Mouse (Mus musculus) forebrain, embryonic 14.5 days (tissue): ENCODE data around the gene Trappc6a. TPM values are rescaled to one million over a fixed set of nuclear protein-coding genes. Genes with fewer than 3 reads are reported as not detected.
A peak's percentile ranks its signal among the peaks of the same experiment; 100 is the strongest.

Experiments
- ATAC-seq: fragments of 200-750 bp; cut with Nextera tagmentation; 2 replicates; pipeline ENCODE4 v1.8.0; 2017; ENCODE audit warnings: mild to moderate bottlenecking, moderate library complexity
- DNase-seq: peaks from one replicate; pipeline ENCODE4 v3.0.0-alpha.2; 2015; ENCODE audit warnings: low spot score
- H3K27ac ChIP-seq: fragments of 300-500 bp; sonication (generic); 2 replicates; pipeline ENCODE4 v1.5.1; 2014; ENCODE audit warnings: low read depth, mild to moderate bottlenecking, control low read depth, low read length, moderate library complexity
- H3K27me3 ChIP-seq: fragments of 300-500 bp; sonication (generic); replicated peaks from 2 replicates; pipeline ENCODE4 v1.6.1; 2014; ENCODE audit warnings: low read length, control low read depth, mixed read lengths; ENCODE audit not compliant: control insufficient read depth, insufficient read depth
- H3K36me3 ChIP-seq: fragments of 300-500 bp; sonication (generic); 2 replicates; pipeline ENCODE4 v1.6.1; 2014; ENCODE audit warnings: low read length, control low read depth; ENCODE audit not compliant: control insufficient read depth, insufficient read depth
- H3K4me1 ChIP-seq: fragments of 300-500 bp; sonication (generic); 2 replicates; pipeline ENCODE4 v1.6.1; 2014; ENCODE audit warnings: antibody characterized with exemption, low read length, control low read depth; ENCODE audit not compliant: control insufficient read depth, insufficient read depth
- H3K4me2 ChIP-seq: fragments of 300-500 bp; sonication (generic); 2 replicates; pipeline ENCODE4 v1.6.1; 2014; ENCODE audit warnings: mild to moderate bottlenecking, control low read depth, low read length
- H3K4me3 ChIP-seq: fragments of 300-500 bp; sonication (generic); 2 replicates; pipeline ENCODE4 v1.5.1; 2014; ENCODE audit warnings: low read depth, low read length, control low read depth
- H3K9ac ChIP-seq: fragments of 300-500 bp; sonication (generic); 2 replicates; pipeline ENCODE4 v1.6.1; 2014; ENCODE audit warnings: mild to moderate bottlenecking, low read length, control low read depth, moderate library complexity
- H3K9me3 ChIP-seq: fragments of 300-500 bp; sonication (generic); replicated peaks from 2 replicates; pipeline ENCODE4 v1.6.1; 2016; ENCODE audit warnings: low read length, control low read depth, mixed read lengths; ENCODE audit not compliant: control insufficient read depth
- WGBS: fragments of 180-500 bp; shearing (Covaris S2); extraction: QIAGEN DNeasy Blood & Tissue Kit; methylation state at CpG from one replicate; pipeline ENCODE4 v1.1.7; 2014; 5-methylcytosine and 5-hydroxymethylcytosine counted together
- polyA plus RNA-seq: library from polyadenylated mRNA; unstranded; fragments of >200 nt; fragmentation: Nextera tagmentation; extraction: Ambion mirVana; gene quantifications from 2 replicates; pipeline ENCODE4 v1.2.1, GENCODE M21; 2014

Trappc6a gene
- polyA plus RNA-seq, 1 experiment from 2014 or later: 42.5 TPM

GRCm38 (mm10) chr7:19549394-19549793 is 41.2 kb downstream of the Trappc6a start:
- Histone ChIP-seq H3K4me3 (no peak overlapping the region), H3K9me3 (no peaks in the 10 kb centered on the region), H3K9ac (no peak overlapping the region), H3K27me3 (no peaks in the 10 kb centered on the region), H3K27ac (no peak overlapping the region), H3K4me1 (no peaks in the 10 kb centered on the region), H3K36me3 (peaks cover 11% of the 10 kb centered on the region; the same call in 1 of the 2 replicates), H3K4me2 (no peak overlapping the region)
- ATAC-seq (no peak), DNase-seq (no peak)
- 93% methylated on average over 10 of the region's 10 CpGs for WGBS

DNA sequence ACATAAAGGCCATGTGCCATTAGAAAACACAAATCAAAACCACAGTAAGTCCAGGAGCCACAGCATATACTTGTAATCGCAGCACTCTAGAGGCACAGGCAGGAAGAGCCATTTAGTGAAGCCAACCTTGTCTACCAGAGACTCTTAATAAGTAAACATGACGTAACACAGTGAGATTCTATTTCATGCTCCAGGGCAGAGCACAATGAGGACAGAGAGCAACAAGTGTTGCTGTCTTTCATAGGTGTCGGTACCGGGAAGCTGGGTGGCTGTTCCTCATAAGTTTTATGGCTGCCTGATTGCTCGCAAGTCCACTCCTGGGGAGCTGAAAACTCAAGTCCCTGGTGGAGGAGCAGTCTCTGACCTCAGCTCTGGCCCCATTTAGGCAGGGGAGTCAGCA is 43.4 kb downstream of the Trappc6a start:
- Histone ChIP-seq H3K9ac (no peak overlapping the region), H3K4me1 (no peaks in the 10 kb centered on the region), H3K27me3 (no peaks in the 10 kb centered on the region), H3K27ac (no peak overlapping the region), H3K4me3 (no peak overlapping the region), H3K36me3 (peaks cover 19% of the 10 kb centered on the region), H3K4me2 (no peak overlapping the region), H3K9me3 (no peaks in the 10 kb centered on the region)
- 92% methylated on average over 5 of the region's 5 CpGs for WGBS
- DNase-seq (no peak), ATAC-seq (no peak)

GRCm38 (mm10) chr7:19552443-19552842 is 44.2 kb downstream of the Trappc6a start:
- Histone ChIP-seq H3K4me3 (no peak overlapping the region), H3K27me3 (no peaks in the 10 kb centered on the region), H3K4me1 (no peaks in the 10 kb centered on the region), H3K27ac (no peak overlapping the region), H3K4me2 (no peak overlapping the region), H3K9me3 (no peaks in the 10 kb centered on the region), H3K36me3 (peaks cover 23% of the 10 kb centered on the region), H3K9ac (no peak overlapping the region)
- 92% methylated on average over 2 of the region's 2 CpGs for WGBS
- ATAC-seq (no peak), DNase-seq (no peak)

DNA sequence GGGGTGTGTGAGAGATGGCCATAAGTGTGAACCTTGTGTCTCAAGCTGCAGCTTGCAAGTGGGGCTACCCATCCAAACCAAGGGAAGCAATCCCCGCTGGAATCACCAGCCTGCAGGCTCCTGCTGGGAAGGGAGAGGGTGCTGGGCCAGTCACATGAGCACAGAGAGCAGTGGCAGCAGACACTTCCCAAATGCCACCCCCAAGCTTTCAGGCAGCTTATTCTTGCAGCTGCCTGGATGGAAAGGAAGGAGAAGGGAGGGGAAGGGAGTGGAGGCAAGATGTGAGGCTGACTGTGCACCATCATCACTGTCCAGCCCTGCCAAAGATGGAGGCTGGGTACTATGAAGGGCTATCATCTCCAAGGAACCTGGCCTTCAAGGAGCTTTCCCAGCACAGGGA is 46.0 kb downstream of the Trappc6a start:
- no peak for ATAC-seq
- H3K4me2 ChIP-seq: no peak overlapping the region
- no peaks in the 10 kb centered on the region for H3K27me3 ChIP-seq
- H3K4me3 ChIP-seq: no peak overlapping the region
- peaks cover 27% of the 10 kb centered on the region for H3K36me3 ChIP-seq
- no peak overlapping the region for H3K27ac ChIP-seq
- no peak overlapping the region; the same call in 1 of the 2 replicates for H3K9ac ChIP-seq
- no peaks in the 10 kb centered on the region for H3K9me3 ChIP-seq
- WGBS: 81% methylated on average over 1 of the region's 1 CpGs
- DNase-seq: no peak
- peaks cover 2% of the 10 kb centered on the region; the same call in 1 of the 2 replicates for H3K4me1 ChIP-seq

DNA sequence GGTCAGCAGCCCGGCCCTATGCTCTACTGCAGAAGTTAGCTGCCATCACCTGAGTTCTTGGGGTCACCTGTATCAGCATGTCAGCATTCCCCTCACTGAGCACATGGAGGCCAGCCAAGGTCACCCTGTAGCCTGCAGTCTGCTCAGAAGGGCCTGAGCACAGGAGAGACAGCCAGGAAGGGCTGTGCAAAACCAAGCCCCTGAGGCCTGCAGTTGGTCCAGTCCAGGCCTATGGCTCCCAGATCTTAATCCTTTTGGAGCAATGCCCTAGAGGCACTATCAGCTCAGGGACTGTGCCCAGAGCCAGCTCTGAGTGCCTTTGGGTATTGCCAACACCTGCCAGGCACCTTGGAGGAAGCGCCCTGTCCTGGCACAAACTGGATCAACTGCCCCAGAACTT is 48.9 kb downstream of the Trappc6a start:
- DNase-seq (no peak), ATAC-seq (no peak)
- Histone ChIP-seq H3K27ac (no peak overlapping the region), H3K9me3 (no peaks in the 10 kb centered on the region), H3K36me3 (peaks cover 27% of the 10 kb centered on the region), H3K9ac (no peak overlapping the region), H3K4me3 (no peak overlapping the region), H3K27me3 (no peaks in the 10 kb centered on the region), H3K4me2 (no peak overlapping the region), H3K4me1 (peaks cover 19% of the 10 kb centered on the region)
- 92% methylated on average over 2 of the region's 2 CpGs for WGBS

DNA sequence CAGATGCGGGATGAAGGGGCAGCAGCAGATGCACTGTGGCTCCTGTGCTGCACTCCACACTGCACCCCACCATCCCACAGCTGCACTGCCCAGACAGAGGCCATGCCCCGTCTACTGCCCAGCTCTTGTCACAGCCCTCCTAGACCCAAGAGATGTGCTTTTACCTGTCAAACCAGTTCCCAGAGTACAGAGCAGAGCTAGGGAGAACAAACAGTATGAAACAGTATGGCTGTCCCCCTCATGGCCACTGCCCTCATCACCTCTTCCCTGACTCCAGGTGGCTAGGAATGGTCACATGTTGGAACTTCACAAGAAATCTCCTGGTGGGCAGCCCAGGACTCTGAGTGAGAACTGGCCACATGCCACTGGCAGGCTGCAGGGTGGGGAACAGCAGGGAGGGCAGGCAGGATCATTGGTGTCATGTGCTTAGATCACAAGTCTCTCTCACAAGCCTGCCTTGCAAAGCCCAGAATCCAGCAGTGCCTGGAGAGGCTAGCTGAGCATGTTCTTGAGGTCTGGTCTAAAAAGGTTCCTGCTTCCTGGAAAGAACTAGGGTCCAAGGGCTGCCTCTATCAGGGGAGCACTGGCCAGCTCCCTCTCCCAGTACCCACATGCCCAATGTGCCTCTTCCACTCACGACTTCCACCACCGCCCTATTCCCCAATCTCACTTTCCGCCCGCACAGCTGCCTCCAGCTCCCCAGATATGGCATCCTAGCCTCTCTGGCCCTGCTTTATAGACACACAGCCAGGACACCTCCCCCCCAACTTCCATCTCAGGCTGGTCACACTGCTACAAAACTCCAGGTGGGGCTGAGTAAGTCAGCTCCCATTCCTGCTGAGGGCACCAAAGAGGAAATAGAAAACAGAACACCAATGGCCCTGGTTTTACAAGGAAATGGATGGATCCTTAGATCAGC is 50.0 kb downstream of the Trappc6a start:
- 92% methylated on average over 6 of the region's 6 CpGs for WGBS
- Histone ChIP-seq H3K27ac (no peak overlapping the region), H3K27me3 (no peaks in the 10 kb centered on the region), H3K9me3 (no peaks in the 10 kb centered on the region), H3K36me3 (peaks cover 25% of the 10 kb centered on the region), H3K4me3 (no peak overlapping the region), H3K4me2 (no peak overlapping the region), H3K4me1 (peaks cover 19% of the 10 kb centered on the region), H3K9ac (peak overlapping the region; percentile 10; the same call in 1 of the 2 replicates)
- DNase-seq (no peak), ATAC-seq (no peak)

- DNase-seq (no peak), ATAC-seq (no peak)
- Histone ChIP-seq H3K4me1 (peaks cover 19% of the 10 kb centered on the region), H3K36me3 (peaks cover 18% of the 10 kb centered on the region), H3K9me3 (no peaks in the 10 kb centered on the region), H3K27me3 (no peaks in the 10 kb centered on the region), H3K4me2 (peak overlapping the region; percentile 99), H3K4me3 (no peak overlapping the region), H3K9ac (0 out of 2 replicates have a peak overlapping the region, but pooled peaks have one; percentile 10), H3K27ac (no peak overlapping the region)
- 21% methylated on average over 2 of the region's 2 CpGs for WGBS
These were observed 50.8 kb downstream of the Trappc6a start for GRCm38 (mm10) chr7:19558965-19559364.

DNA sequence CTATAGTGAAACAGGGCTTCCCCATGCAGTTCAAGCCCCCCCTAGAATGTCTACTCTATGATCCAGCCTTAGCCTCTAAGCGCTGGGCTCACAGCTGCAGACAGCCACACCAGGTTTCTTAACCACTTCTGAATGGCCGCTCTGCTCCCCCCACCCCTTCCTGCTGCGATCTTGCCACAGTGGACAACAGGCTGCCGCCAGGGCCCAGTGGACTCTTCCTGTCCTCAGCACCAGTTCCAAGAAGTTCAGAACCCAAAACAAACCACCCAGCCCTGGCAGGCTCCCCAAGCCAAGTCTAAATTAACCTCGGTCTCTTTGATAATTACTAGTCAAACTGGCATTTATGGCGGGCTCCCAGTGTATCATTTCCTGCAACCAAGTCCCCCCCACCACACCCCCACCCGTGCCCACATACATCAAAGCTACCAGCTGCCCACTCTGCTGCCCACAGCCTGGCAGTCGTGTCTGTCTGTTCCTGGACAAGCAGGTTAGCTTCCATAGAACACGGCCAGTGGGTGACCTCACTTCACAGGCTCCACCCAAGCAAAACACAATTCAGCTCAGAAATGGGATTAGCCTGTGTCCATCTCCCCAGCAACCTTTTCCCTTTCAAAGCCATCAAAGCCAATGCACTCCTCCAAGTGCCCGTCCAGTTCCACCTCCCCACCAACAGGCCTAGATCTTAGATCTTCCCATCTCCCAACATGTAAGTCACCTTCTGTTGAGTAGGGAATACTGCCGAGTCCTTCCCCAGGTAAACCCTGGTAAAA is 52.5 kb downstream of the Trappc6a start:
- Histone ChIP-seq H3K27ac (no peak overlapping the region), H3K9ac (peak overlapping the region; percentile 94), H3K9me3 (no peaks in the 10 kb centered on the region; the same call in 1 of the 2 replicates), H3K4me1 (peaks cover 19% of the 10 kb centered on the region), H3K27me3 (no peaks in the 10 kb centered on the region), H3K36me3 (peaks cover 25% of the 10 kb centered on the region), H3K4me2 (peak overlapping the region; percentile 99), H3K4me3 (peak overlapping the region; percentile 90)
- ATAC-seq (no peak), DNase-seq (no peak)
- 26% methylated on average over 11 of the region's 11 CpGs for WGBS
